Mouse (Mus musculus) cerebellum, adult 18-20 months (tissue): ENCODE measurements around the gene S100a16.
A peak's percentile ranks its signal among the peaks of the same experiment; 100 is the strongest.

ENCODE experiments used
- DNase-seq, 2 experiments: peaks; one replicate each; pipeline ENCODE4 v3.0.0; 2021

The S100a16 gene

GRCm38 (mm10) chr3:90537141-90537904 is at the start of gene S100a16:
Gene S100a16 (plus strand): TSS chr3:90537254.
- DNase-seq: peak; percentile 58 to 76

- DNase-seq: no peak
These were observed 48.5 kb upstream of the S100a16 start for GRCm38 (mm10) chr3:90488576-90488975.

- peak; percentile 95 to 96 for DNase-seq
These were observed 46.3 kb upstream of the S100a16 start, which contains the start of gene Snapin for GRCm38 (mm10) chr3:90490696-90491256. Gene Snapin (minus strand): TSS chr3:90491033.

GRCm38 (mm10) chr3:90491350-90491749 is 45.7 kb upstream of the S100a16 start:
- DNase-seq: peak in 1 of 2 experiments; percentile 49

- peak; percentile 33 to 39 for DNase-seq
These were observed 43.1 kb upstream of the S100a16 start for GRCm38 (mm10) chr3:90493831-90494540.

- DNase-seq: no peak
These were observed 41.1 kb upstream of the S100a16 start for GRCm38 (mm10) chr3:90495850-90496525.

- DNase-seq: no peak
These were observed 39.5 kb upstream of the S100a16 start for GRCm38 (mm10) chr3:90497597-90497996.

- DNase-seq: no peak
These were observed 33.6 kb upstream of the S100a16 start for GRCm38 (mm10) chr3:90503444-90503843.

GRCm38 (mm10) chr3:90505216-90505615 is 31.8 kb upstream of the S100a16 start:
- no peak for DNase-seq

- DNase-seq: no peak
These were observed 30.7 kb upstream of the S100a16 start for GRCm38 (mm10) chr3:90506362-90506761.

GRCm38 (mm10) chr3:90508287-90508949 is 28.6 kb upstream of the S100a16 start:
- no peak for DNase-seq

GRCm38 (mm10) chr3:90508950-90509746 is 27.9 kb upstream of the S100a16 start, which contains the start of gene Chtop:
Gene Chtop (minus strand): TSS chr3:90509498.
- DNase-seq: peak; percentile 98 to 99

GRCm38 (mm10) chr3:90509747-90510123 is 27.3 kb upstream of the S100a16 start:
- DNase-seq: no peak

GRCm38 (mm10) chr3:90512276-90512675 is 24.8 kb upstream of the S100a16 start:
- no peak for DNase-seq

GRCm38 (mm10) chr3:90512948-90513642 is 24.0 kb upstream of the S100a16 start:
- no peak for DNase-seq

- peak; percentile 53 to 63 for DNase-seq
These were observed 23.1 kb upstream of the S100a16 start, which contains the start of the genes S100a1 and S100a13 for GRCm38 (mm10) chr3:90513796-90514590. Gene S100a1 (minus strand): TSS chr3:90514392. Gene S100a13 (plus strand): TSS chr3:90514435.

- peak in 1 of 2 experiments; percentile 41 for DNase-seq
These were observed 22.4 kb upstream of the S100a16 start for GRCm38 (mm10) chr3:90514691-90515090.

- DNase-seq: no peak
These were observed 21.8 kb upstream of the S100a16 start for GRCm38 (mm10) chr3:90515242-90515641.

- DNase-seq: no peak
These were observed 21.3 kb upstream of the S100a16 start for GRCm38 (mm10) chr3:90515789-90516188.

GRCm38 (mm10) chr3:90517711-90518110 is 19.3 kb upstream of the S100a16 start:
- DNase-seq: no peak
